8 mouse cellular contexts compared by ENCODE assay signal in the genomic region with DNA sequence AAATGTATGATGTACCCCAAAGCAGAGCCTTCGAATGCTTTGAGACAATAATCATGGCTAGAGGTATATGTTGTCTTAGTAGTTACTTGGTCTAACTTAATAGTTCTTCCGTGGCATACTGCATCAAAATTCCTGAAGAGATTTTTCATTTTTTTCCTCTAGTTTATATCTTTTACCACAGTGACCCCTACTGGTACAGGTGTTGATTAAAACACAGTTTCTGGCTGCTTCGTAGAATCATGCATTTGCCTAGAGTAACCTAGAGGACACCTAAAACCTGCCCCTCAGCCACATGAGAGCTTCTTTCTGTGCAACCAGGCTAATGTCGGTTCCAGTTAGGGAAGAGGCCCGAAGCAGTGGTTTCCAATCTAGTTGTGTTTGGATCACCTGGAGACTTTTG. TPM values are rescaled to one million over a fixed set of nuclear protein-coding genes. Genes with fewer than 3 reads are reported as not detected.
A peak's percentile ranks its signal among the peaks of the same experiment; 100 is the strongest.
DNase-seq lines count a peak whose midpoint lies in the region; ATAC-seq and TF ChIP-seq lines count a peak whose summit lies in the region.
"Had no signal": no experiment of that assay in that cellular context is flagged by ENCODE, and none has a peak within 500 bp of the region (broad histone marks: within the 10 kb centered on the region; RNA-seq: fewer than 3 reads in every experiment).

No protein-coding gene starts in this region.

- H3K4me2 ChIP-seq in hindbrain, postnatal 0 days (ENCODE audit: low read depth, low read length) = no peak overlapping the region
- H3K4me2 ChIP-seq in hindbrain, embryonic 13.5 days = no peak overlapping the region

- peak; percentile 63 for TF ChIP-seq CTCF in hindbrain, postnatal 0 days (IDR thresholded peaks at IDR 0.05; ENCODE audit: low read depth)

- H3K4me3 ChIP-seq in hindbrain, postnatal 0 days (ENCODE audit: low read length) = no peak overlapping the region
- H3K4me3 ChIP-seq in hindbrain, embryonic 13.5 days = no peak overlapping the region

- WGBS in hindbrain, postnatal 0 days = 64% methylated on average over 5 of the region's 5 CpGs
- WGBS in hindbrain, embryonic 13.5 days = 72% methylated on average over 5 of the region's 5 CpGs

- no peaks in the 10 kb centered on the region for H3K9me3 ChIP-seq in hindbrain, postnatal 0 days (ENCODE audit: low read length)
- H3K9me3 ChIP-seq in hindbrain, embryonic 13.5 days = no peaks in the 10 kb centered on the region

- DNase-seq in hindbrain, postnatal 0 days (ENCODE audit: low spot score) = peak; percentile 79
- peak; percentile 25 for DNase-seq in thymus, postnatal 14 days
- DNase-seq in thymus, postnatal 4 days = no peak
- DNase-seq in embryo, embryonic 10.5 days (ENCODE audit: low spot score) = peak; percentile 66
- no peak for DNase-seq in T-cell, adult 2 months (ENCODE audit: low spot score)
- DNase-seq: gastrocnemius, postnatal 10 days had no signal

- no peak overlapping the region for H3K9ac ChIP-seq in hindbrain, postnatal 0 days (replicated peaks; ENCODE audit: low read length)
- no peak overlapping the region for H3K9ac ChIP-seq in hindbrain, embryonic 13.5 days

- H3K4me1 ChIP-seq in hindbrain, postnatal 0 days (ENCODE audit: insufficient read depth, low read length) = no peaks in the 10 kb centered on the region
- H3K4me1 ChIP-seq in hindbrain, embryonic 13.5 days (replicated peaks) = no peaks in the 10 kb centered on the region

- no peaks in the 10 kb centered on the region for H3K27me3 ChIP-seq in hindbrain, postnatal 0 days (ENCODE audit: insufficient read depth, low read length)
- no peaks in the 10 kb centered on the region for H3K27me3 ChIP-seq in hindbrain, embryonic 13.5 days

- no peak overlapping the region for H3K27ac ChIP-seq in hindbrain, postnatal 0 days
- H3K27ac ChIP-seq in hindbrain, embryonic 13.5 days = no peak overlapping the region

- H3K36me3 ChIP-seq in hindbrain, postnatal 0 days (ENCODE audit: insufficient read depth, low read length) = peaks cover 14% of the 10 kb centered on the region; the same call in 1 of the 2 replicates
- peaks cover 27% of the 10 kb centered on the region for H3K36me3 ChIP-seq in hindbrain, embryonic 13.5 days

- ATAC-seq in hindbrain, postnatal 0 days = no peak
- no peak for ATAC-seq in hindbrain, embryonic 13.5 days (ENCODE audit: low FRiP score)
- ATAC-seq in monocyte, adult 5-6 weeks (replicated peaks; ENCODE audit: insufficient number of reproducible peaks, low FRiP score, low TSS enrichment, poor library complexity, severe bottlenecking) = no peak

RNA-seq across cellular contexts. Expression of gene Srsf7, which starts 14.0 kb away (rescaled TPM):
- 111 and 129 TPM in 2 replicates for total RNA-seq in hindbrain, postnatal 0 days (2014; rRNA removed)
- polyA plus RNA-seq in hindbrain, postnatal 0 days (2015; fragmentation: Nextera tagmentation; extraction: Ambion mirVana) = 227 and 240 TPM in 2 replicates
- 480 and 495 TPM in 2 replicates for polyA plus RNA-seq in hindbrain, embryonic 13.5 days (2015; fragmentation: Nextera tagmentation; extraction: Ambion mirVana)
- 262 to 315 TPM (median 271 TPM) in 3 replicates for total RNA-seq in monocyte, adult 5-6 weeks (2017)

RNA-seq across cellular contexts. Expression of gene Ttc39d, which starts 14.2 kb away (rescaled TPM):
- total RNA-seq in hindbrain, postnatal 0 days (2014; rRNA removed) = not detected in 2 replicates
- polyA plus RNA-seq in hindbrain, postnatal 0 days (2015; fragmentation: Nextera tagmentation; extraction: Ambion mirVana) = 0.09 TPM in 1 of 2 replicates, not detected in the other
- 0.17 and 0.18 TPM in 2 replicates for polyA plus RNA-seq in hindbrain, embryonic 13.5 days (2015; fragmentation: Nextera tagmentation; extraction: Ambion mirVana)
- 0.11 TPM in 1 of 3 replicates, not detected in the others for total RNA-seq in monocyte, adult 5-6 weeks (2017)
- total RNA-seq: gastrocnemius, postnatal 10 days had no signal

RNA-seq across cellular contexts. Expression of gene Gemin6, which starts 31.2 kb away (rescaled TPM):
- total RNA-seq in hindbrain, postnatal 0 days (2014; rRNA removed) = 2.1 and 3.3 TPM in 2 replicates
- polyA plus RNA-seq in hindbrain, postnatal 0 days (2015; fragmentation: Nextera tagmentation; extraction: Ambion mirVana) = 17.9 and 19.1 TPM in 2 replicates
- 21.0 and 22.9 TPM in 2 replicates for polyA plus RNA-seq in hindbrain, embryonic 13.5 days (2015; fragmentation: Nextera tagmentation; extraction: Ambion mirVana)
- 2.4 to 12.1 TPM (median 7.7 TPM) in 3 replicates for total RNA-seq in monocyte, adult 5-6 weeks (2017)

Comparison
In these comparisons a context has a peak if more than half of its experiments do, and no peak if none do; other contexts are left out.
1. DNase-seq: peak in hindbrain, postnatal 0 days (single experiment), thymus, postnatal 14 days (single experiment) and embryo, embryonic 10.5 days (single experiment); none in thymus, postnatal 4 days (single experiment) and T-cell, adult 2 months (single experiment).